Mouse (Mus musculus): ENCODE data around the gene Runx2.

Gene Runx2

DNA sequence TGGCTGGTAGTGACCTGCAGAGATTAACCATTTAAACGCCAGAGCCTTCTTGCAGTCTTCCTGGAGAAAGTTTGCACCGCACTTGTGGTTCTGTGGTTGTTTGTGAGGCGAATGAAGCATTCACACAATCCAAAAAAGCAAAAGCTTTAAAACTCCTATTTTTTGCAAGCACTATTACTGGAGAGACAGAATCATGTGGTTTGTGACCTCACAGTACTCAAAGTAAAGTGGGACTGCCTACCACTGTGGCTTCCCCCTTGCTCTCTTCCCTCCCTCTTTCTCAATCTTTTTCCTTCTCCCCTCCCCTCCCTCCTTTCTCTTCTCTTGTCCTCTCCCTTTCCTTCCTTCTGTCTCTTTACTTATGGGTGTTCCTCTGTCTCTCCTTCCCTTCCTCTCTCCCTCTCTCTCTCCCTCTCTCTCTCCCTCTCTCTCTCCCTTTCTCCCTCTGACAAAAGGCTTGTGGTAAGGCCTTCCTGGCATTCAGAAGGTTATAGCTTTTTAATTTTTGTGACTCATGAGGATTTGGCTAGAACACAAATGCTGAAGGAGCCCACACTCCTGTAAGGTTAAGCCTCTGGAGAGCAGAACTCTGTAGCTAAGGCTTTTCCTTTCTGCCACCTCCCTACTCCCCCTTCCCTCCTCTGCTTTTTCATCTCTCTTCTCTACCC lies at the start of gene Runx2:
Runx2 (minus strand) TSS at position 290 of the 668 bp plus-strand sequence.
- in situ Hi-C loops (cut with MboI) = no loop called here

DNA sequence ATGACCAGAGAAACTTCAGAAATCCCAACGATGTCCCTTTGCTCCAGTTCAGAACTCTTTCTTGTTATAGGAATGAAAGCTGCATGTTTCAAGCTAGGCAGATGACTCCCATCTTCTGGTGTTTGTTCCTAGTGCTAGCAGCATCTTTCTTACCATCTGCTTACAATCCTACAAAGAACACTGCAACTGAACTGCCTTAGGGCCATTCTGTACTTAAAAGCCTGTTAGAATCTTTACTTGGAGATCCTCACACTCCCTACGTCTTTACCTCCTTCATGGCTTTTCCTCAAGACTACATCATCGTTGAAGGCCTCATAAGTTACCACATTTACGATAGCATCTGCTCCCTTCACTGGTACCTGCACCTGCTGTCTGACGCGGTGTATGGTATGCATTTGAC lies 48.6 kb upstream of the Runx2 start:
- in situ Hi-C loops (cut with MboI) = no loop called here

DNA sequence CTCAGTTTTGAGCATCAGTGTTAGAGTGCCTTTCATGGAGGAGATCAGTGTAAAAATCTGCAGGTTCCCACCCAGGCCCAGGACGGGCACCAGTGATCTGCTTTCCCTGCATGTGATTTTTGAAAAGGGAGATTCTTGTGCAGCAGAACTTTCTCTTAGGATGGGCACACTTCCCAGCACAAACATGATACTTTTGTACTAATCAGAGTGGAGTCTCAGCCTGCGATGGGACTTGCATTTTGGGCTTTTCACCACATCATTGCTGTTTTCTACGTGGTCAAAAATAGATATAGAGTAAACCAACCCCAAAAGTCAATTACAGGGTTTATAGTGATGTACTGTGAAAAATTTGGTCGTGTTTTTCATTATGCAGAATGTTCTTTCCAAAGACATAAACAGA lies 27.6 kb upstream of the Runx2 start:
- in situ Hi-C loops (cut with MboI) = no loop called here

DNA sequence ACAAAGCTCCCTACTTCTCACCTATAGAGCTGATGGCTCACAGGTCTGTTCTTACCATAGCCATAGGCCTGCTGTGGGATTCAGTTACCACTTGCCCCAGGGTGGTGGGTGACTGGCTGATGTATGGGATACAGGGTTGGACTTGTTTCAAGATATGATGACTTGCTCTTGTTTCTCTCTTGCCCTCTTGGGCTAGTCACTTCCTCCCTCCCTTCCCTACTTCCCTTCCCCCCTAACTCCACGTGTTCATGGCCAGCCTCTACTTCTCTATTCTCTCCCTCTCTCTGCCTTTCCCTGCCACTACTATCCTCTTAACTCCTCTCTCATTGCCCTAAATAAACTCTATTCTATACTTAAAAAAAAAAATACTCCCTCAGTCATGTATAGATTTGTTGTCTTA lies 16.6 kb upstream of the Runx2 start:
- in situ Hi-C loops (cut with MboI) = no loop called here

DNA sequence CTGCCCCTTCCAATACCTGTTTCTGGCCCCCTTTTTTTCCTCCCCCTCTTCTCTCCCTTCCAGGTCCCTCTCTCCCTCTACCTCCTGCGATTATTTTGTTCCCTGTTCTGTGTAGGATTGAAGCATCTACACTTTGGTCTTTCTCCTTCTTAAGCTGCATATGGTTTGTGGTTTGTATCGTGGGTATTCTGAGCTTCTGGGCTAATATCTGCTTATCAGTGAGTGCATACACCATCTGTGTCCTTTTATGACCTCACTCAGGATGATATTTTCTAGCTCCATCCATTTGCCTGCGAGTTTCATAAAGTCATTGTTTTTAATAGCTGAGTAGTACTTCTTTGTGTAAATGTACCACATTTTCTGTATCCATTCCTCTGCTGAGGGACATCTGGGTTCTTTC lies 15.0 kb upstream of the Runx2 start:
- in situ Hi-C loops (cut with MboI) = no loop called here

DNA sequence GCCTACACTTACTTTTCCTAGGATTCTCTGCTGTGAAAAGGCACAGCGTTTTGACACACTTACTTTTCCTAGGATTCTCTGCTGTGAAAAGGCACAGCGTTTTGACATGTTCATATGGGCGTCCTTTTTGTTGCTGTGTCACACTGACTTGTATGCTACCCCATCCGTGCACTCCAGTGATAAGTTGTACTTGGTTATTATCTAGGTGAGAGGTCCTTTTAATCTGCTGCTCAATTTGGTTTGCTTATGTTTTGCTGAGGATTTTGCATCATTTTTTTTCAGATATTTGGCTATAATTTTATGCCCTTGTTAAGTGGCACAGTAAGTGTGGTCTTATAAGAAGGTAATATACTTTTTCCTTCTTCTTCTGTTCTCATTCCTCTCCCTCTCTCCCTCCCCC lies 13.4 kb upstream of the Runx2 start:
- in situ Hi-C loops (cut with MboI) = no loop called here

DNA sequence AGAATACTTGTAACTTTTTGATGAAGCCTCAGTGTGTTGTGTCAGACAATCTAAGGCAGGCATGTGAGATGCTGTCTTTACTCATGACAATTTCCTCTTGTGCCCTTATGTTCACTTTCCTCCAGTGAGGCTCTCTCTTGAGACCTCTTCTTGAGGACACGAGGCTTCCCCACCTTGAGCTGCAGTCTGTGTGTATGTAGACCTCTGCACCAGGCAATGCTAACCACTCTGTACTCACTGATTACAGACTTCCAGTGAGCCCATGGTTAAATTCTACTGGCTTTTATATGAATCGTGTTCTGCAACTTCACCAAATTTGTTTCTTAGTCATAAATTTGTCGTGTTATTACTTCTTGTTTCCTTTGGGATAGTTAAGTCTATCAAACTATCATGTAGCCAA lies 12.5 kb upstream of the Runx2 start:
- in situ Hi-C loops (cut with MboI) = no loop called here

DNA sequence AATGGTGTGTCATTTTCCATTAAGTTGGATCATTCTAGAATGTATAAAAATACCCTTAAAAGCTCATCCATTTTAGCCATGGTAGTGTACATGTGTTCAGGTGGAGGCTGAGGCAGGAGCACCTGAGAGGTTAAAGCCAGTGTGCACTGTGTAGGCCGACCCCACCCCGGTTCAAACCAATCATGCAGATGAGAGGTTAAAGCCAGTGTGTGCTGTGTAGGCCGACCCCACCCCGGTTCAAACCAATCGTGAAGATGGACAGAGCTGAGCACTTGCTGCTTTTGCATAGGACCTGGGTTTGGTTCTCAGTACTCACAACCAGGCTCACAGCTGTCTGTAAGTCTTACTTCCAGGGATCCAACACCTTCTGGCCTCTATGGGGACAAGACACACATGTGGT lies 7.3 kb upstream of the Runx2 start:
- in situ Hi-C loops (cut with MboI) = no loop called here

DNA sequence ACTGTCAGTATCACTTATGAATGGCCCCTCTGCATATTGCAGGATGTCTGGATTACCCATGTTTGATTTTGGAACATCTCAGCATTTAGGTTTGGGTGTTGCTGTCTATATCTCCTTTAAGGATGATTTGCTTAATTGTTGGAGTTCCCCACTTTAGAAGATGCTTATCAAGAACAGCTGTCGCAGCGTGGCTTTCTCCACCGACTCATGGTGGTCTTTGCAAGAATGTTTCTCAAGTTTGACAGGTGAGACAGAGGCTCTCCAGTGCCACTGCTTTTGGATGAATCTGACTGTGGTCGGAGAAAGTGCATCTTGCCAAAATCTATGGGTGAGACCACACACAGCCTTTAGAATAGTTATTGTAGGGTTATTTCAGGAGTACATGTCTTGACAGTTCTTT lies 5.2 kb upstream of the Runx2 start:
- in situ Hi-C loops (cut with MboI) = no loop called here

DNA sequence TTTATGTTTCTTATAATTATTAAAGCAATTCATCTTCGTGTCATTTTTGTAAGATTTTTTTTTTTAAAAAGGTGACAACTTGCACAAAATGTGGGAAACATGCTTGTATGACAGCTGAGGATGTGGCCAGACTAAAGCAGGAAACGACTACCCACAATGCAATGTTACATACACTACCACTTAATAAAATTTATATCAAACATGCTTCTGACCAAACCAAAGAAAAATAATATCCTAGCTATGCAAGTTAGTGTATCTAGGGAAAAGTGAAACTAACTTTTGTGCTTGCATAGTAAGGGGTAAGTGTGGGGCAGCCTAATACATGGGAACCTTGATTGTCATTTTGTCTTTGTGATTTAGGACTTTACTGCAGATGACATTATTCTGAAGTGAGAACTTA lies 4.2 kb upstream of the Runx2 start:
- in situ Hi-C loops (cut with MboI) = no loop called here

DNA sequence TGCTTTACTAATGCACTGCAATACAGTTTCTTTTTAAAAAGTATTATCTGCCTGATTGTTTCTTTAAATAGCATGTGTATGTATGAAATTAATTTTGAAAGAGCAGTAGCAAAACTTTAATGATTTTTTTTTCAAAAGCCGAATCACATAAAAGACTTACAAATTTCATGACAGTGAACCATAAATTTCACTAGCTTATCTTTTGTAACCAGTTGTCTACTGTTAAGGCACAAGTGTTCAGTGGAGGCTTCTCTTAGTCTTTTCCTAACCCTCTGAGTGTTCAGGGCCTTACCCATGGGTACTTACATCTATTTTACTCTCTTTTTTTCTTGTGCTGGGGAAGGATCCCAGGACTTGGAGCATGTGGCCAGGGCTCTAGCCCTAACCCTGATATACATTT lies 7.6 kb downstream of the Runx2 start:
- in situ Hi-C loops (cut with MboI) = no loop called here

DNA sequence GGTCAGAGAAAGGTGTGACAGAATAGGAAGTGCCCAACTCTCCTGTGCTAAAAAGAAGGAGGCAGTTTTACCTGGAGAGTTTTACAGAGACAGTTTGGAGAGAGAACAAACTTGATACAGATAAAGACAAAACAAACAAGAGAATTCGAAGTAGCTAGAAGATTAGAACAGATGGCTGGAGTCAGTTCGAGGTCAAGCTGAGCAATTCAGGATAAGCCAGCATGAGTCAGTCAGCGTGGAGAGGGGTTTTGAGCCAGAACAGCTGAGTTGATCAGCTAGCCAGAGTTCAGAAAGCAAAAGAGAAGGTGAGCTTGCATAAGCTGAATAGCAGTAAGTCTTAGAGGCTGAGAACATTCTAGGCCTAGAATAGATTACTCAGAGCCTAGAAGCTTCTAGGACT lies 17.3 kb downstream of the Runx2 start:
- in situ Hi-C loops (cut with MboI) = no loop called here

DNA sequence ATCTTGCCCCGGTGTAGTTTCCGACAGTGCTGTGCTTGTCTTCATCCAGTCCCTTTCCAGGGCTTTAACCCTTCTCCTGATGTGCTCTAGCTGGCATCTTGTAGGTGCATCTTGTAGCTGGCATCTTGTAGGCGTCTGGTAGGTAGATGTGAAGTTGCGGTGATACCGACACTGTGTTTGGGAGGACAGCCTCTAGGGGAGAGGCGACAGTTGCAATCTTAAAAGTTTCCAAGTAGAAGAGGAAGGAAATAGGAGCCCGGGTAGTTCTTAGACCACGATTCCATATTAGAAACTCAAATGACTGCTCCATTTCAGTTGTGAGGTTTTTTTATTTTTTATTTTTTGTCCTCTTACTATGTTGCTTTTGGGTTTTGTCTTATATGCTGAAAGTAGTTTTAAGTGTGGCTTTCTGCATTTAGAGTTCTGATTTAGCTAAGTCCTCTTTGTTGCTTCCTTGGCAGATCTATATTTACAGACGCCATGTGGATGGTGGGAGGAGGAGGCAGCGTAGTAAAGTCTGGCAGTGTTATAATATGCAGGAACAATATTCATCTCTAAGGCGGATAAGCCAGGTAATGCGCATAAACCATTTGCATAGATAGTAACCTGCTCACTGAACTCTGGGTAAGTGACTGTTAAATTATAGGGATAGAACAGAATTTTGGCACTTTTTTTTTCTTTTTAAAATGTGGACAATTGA lies 22.2 kb downstream of the Runx2 start:
- in situ Hi-C loops (cut with MboI) = no loop called here

DNA sequence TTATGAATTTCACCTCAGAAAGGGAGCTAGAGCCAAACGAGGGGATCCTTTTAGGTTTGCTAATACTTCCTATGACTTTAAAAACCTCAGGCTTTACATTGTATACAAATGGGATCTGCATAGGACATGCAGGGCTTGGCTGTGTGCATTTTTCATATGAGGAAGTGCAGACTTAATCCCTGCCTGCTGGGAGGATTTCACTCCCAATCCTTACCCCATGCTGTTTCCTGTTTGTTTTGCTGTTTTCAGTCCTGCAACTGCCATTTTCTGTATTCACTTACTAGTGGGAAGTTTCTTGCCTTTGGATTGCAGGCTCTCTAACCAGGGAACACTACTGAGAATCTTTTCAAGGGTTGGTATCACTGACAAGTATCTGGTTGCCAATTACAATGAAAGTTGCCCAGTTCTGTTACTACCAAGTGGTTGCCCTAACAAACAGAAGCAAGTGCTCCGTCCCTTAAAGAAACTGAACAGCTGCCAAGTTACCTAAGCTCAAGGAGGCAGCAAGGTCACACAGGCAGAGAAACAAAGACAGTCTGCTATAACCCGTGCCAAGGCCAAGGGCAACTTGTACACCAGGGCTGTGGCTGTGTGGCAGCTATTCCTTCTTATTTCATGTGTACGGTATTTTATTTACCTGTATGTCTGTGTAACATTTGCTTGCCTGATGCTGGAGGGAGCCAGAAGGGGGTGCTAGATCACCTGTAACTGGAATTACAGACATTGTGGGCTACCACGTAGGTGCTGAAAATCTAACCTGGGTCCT lies 25.4 kb downstream of the Runx2 start:
- in situ Hi-C loops (cut with MboI) = no loop called here

DNA sequence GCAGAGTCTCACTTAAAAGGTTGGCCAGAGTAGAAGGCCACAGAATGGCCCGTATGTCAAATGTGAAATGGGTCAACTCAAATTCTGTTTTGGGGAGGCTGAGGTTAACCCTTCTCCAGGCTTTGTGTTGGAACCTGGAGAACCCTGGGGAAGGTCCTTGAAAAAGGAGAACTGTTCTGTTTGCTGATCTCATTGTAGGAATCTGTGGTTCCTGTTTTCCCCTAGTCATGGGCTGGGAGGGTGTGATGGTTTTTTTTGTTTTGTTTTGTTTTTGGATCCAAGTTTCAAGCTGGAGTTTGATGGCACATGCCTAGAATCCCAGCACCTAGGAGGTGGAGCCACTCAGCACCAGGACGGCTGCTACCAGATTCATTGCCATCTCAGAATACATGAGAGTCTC lies 31.5 kb downstream of the Runx2 start:
- in situ Hi-C loops (cut with MboI) = no loop called here

DNA sequence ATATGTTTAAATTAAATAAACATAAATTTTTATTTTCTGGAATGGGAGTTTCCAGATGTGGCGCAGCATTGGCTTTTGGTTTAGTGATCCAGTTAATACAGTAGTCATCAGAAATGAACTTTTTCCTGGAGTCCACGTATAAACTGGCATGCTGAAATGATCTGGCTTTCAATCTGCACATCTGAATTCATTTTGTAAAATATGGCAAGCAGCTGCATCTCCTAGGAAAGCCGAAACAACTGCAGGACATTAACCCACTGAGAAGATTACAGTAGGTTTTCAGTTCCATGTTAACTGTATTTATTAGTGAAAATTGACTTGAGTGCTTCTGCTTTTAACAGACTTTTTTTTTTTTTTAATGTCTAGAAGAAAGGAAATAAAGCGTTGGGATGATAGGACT lies 32.2 kb downstream of the Runx2 start:
- in situ Hi-C loops (cut with MboI) = no loop called here

DNA sequence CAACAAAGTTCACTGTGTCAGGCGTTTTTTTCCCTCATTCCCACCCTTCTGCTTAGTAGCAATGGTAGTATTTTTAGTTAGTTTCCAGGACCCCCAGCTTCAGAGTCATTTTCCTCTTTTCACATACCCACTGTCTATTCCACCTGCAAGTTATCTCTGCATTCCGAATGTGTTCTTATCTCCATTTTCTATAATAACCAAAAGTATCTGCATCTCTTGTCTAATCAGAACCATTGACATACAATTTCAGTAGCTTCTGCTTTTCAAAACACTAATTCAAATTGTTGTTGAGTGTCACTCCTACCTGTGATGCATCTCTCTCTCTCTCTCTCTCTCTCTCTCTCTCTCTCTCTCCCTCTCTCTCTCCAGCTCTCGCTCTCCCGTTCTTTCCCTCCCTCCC lies 34.2 kb downstream of the Runx2 start:
- in situ Hi-C loops (cut with MboI) = no loop called here

DNA sequence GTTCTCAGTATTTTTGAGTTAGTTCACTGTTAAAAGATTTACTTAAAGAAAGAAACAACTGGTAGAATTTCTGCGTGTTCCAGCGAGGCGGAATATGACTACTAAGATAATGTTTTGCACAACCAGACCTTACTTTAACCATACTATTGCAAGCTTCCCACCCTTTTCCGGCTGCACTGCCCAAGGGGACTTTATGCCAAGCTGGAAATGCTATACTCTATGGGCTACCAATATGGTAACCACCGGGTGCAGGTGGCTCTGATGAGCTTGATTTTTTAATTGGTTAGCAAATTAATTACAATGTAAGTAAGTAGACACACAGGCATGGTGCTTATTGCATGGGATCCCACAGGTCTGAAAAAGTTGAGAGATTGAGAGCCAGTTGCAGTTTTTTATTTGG lies 36.5 kb downstream of the Runx2 start:
- in situ Hi-C loops (cut with MboI) = no loop called here

DNA sequence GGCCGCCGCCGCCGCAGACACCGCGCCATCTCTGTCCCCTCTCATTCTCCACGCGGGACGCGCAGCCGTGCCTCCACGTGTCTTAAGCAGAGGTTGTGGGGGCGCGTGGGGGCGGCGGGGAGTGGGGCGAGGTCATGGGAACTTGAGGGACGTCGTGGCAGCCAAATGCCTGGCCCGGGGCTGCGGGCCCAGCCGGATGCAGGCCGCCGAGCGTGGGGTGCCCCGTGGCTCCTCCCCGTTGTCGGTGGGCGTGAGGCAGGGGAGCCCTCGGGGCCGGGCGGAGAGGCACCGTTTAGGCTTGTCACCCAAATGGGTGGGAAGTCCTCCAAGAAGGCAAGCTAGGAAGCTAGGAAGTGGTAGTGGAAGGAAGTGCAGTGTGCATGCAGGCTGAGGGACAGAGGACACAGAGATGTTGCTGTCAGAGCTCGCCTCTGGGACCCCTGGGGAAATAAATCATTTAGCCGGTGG lies 37.2 kb downstream of the Runx2 start:
- in situ Hi-C loops (cut with MboI) = no loop called here

DNA sequence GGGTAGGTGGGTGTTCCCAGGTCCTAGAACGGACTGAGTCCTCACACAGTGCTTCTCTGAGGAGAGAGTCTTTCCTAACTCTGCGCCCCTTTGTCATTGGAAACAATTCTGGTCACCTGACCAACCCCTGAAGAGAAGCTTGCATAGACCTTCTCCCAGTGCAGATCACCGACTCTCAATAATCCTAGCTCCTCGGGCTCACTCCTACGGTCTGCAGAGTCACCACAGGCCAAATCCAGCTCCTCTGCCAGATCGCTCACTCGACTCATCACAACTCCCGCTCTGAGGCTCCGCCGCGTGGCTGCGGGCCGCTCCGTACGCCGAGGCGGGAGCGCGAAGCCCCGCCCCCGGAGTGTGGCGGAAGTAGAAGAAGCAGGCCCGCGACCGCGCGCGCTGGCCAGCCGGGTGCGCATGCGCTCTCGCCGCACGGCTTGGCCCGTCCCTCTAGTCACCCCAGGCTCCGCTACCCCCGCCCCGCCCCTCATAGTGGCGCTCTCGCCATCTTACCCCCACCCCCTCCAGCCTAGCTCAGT lies 37.8 kb downstream of the Runx2 start, which contains the start of gene Supt3:
Supt3 (plus strand) TSS at position 415 of the 533 bp plus-strand sequence.
- in situ Hi-C loops (cut with MboI) = no loop called here

DNA sequence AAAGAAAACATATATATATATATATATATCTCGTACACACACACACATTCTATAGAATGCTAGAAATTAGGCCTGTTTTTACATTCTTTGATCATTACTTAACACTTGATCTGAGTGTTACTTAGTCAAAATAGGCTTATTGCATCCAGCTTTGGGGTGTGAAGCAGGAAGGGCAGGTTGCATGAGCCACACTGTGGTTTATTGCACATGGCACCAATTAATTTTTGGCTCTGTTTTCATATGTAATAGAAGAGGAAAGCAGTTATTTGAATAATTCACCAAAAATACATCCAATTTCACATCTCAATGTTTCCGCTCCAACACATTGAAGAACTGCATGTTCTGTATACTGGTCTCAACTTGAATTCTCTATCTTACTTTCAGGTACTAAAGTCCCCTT lies 42.0 kb downstream of the Runx2 start:
- in situ Hi-C loops (cut with MboI) = no loop called here

DNA sequence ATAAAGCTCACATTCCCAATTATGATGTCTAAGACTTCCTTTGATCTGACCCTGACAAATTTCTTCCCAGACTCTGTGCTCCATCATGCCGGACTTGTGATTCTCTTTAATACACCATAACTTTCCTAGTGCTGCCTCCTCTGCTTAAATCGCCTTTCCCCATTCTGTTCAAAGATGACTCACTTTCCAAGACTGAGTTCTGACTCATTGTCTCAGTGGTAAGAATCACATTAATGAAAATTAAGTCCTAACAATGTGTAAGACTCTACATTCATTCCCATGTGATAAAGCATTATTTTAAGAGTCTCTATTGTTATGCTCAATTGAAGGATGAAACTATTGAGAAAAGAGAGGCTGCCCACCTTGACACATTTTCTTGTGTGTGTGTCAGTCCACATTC lies 43.7 kb downstream of the Runx2 start:
- in situ Hi-C loops (cut with MboI) = no loop called here

DNA sequence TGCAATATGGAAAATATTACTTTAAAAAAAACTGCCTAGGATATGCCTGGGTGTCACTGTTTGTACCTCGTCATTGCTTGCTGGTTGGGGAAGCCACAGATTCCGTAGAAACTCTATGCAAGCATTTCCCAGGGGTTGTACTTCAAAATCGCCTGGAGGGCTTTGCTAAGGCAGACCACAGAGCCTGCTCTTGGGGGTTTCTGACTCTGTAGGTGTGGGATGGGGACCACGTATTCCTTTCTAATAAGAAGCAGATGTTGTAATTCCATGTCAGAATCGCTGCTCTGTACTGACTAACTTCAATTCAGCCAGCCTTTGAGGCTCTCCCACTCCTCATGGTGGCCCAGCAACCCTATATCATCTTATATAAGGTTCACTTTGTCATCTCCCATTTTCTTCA lies 46.1 kb downstream of the Runx2 start:
- in situ Hi-C loops (cut with MboI) = no loop called here

All from mature B cell (primary cell).